Mouse (Mus musculus): ENCODE data around the gene Ltbp4.

Gene Ltbp4

DNA sequence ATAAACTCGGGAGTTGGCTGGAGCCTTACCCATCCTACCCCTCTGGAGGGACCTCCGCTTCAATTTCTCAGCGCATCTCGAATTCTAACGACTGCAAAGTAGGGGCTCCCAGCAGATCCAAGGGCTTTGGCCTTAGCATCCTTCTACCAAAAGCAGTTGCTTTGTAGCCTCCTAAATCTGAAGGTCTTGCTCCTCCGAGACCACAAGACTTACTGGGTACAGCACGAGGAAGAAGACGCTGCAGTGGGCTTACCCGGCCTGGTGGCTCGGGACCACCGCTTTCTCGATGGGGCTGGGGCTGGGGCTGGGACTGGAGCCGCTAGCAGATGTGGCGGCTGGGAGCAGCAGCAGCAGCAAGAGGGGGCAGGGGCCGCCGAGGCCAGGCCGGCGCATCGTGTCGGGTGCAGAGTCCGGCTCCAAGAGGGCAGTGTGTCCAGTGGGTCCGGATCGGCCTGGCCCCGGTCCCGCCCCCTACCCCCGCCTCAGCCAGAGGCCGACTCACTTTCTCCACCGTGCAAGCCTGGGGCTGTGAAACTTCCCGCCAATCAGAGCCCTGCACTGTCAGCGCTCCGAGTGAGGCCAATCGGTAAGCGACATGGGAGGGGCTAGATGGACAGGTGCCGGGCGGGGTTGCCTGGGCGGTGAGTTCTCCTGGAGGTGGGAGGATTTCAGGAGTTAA lies at the start of gene Ltbp4:
Gene Ltbp4, minus strand, starts transcription at position 518 of the 679 bp plus-strand sequence.
- DNase-seq (ENCODE audit: low spot score) = peak; percentile 86

- DNase-seq (ENCODE audit: low spot score) = peak; percentile 78
Measured at GRCm38 (mm10) chr7:27384731-27385130, 47.2 kb upstream of the Ltbp4 start.

DNA sequence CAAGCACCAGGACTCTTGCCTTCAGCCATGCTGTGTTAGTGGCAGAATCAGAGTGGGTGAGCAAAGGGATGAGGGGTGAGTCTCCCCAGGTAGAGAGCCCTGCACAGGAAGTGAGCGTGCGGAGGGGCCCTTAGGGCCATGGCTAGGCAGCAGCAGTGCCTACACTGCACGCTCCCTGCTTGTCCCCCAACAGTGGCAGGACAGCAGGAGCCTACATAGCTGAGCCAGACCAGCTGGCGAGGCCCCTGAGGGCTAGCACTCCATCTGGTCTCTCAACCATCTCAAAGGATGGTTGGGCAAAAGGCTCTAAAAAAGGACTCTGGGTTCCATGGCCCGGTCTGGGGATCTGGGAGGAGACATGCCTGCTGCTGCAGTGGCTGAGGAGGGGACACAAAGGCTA lies 46.6 kb upstream of the Ltbp4 start:
- DNase-seq (ENCODE audit: low spot score) = no peak

DNA sequence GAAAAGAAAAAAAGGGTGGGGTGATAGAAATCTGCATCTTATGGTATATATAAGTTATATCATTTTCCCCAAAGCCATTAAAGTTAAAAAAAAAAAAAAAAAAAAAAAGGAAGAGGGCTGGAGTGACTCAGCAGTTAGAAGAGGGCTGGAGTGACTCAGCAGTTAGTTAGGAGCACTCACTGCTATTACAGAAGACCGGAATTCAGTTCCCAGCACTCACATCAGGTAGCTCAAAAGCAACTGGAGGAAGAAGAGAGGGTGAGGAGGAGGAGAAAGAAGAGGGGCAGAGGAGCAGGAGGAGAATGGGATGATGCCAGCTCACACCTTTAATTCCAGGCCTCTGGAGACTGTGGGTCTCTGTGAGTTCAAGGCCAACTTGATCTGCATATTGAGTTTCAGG lies 45.7 kb upstream of the Ltbp4 start:
- no peak for DNase-seq (ENCODE audit: low spot score)

- DNase-seq (ENCODE audit: low spot score) = no peak
Measured at GRCm38 (mm10) chr7:27381560-27381959, 44.1 kb upstream of the Ltbp4 start.

GRCm38 (mm10) chr7:27381009-27381408 lies 43.5 kb upstream of the Ltbp4 start:
- no peak for DNase-seq (ENCODE audit: low spot score)

GRCm38 (mm10) chr7:27379836-27380235 lies 42.3 kb upstream of the Ltbp4 start:
- no peak for DNase-seq (ENCODE audit: low spot score)

DNA sequence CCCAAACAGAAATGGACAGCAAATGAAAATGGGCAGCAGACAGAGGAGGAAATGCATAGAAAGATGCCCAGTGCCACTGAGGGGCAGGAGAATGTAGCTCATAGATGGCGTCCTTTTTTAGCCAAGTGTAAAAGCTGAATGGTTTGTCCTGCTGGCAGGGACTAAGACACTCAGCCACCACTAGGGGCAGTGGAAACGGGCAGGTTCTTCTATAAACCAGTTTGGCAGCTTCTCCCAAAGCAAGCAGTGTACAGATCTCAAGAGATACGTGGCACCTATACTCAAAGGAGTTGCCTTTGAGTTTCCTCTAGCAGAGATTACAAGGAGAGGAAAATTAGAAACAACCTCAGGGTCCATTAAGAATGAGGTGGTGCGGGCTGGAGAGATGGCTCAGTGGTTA lies 40.9 kb upstream of the Ltbp4 start:
- peak; percentile 69 for DNase-seq (ENCODE audit: low spot score)

DNA sequence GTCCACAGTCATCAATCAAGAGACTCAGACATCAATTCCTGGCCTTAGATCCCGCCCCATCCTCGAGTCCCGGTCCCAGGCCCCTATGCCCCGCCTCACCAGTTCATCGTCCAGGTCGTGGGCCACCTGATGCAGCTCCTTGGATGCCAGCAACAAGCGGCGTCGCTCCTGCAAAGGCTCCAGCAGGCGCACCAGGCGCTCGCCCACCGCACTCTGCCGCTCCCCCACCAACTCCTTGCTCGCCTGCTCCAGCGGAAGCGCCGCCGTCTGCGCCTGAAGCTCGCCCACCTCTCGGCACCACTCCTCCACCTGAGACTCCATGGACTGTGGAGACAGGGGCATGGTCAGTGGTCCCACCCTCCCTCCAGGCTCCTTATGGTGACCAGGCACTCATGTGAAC lies 37.8 kb upstream of the Ltbp4 start:
- DNase-seq (ENCODE audit: low spot score) = no peak

DNA sequence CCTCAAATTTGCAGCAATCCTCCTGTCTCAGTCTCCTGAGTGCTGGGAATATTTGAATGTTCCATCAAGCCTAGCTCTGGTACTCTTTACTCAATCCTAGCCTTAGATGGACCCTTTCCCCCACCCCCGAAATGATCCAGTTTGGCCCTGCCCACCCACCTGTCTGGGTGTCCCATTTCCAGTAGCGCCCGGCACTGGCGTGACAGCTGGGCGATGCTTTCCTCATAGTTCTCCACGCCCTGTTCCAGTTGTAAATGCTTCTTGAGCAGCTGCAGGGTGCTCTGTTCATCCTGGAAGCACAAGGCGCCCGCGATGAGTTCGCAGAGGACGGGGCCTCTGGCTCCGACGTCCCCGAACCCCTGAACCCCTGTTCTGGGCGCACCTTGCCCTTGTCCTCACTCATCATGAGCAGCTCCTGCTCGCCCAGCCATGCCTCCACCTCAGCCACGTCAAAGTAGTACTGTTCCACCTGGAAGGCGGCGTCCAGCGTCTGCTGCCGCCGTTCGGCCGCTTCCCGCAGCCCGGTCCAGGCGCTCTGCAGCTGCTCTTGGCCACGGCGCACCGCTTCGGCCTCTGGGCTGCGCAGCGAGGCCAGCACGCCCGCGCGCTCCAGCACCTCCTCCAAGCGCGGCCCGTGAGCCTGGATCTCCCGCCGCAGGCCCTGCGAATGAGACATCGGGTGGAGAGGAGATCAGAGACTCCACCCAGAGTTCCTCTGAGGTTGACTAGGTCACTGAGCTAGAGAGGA lies 34.4 kb upstream of the Ltbp4 start:
- no peak for DNase-seq (ENCODE audit: low spot score)

DNA sequence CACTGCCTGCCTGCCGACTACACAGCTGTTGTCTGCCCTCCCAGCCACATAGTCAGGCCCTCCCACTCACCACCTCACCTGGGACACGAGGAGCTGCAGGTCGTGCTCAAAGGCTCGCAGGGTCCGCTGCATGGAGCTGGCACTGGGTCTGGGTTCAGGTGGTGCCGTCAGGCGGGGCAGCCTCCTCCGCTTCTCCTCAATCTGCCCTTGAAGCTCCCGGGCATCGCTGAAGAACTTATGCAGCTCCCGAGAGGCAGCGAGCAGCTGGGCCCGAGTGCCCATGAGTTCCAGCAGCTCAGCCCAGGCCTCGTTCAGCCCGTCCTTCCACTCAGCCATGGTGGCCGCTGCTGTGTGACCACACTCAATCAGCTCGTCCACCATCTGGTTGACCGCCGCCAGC lies 31.6 kb upstream of the Ltbp4 start:
- DNase-seq (ENCODE audit: low spot score) = no peak

DNA sequence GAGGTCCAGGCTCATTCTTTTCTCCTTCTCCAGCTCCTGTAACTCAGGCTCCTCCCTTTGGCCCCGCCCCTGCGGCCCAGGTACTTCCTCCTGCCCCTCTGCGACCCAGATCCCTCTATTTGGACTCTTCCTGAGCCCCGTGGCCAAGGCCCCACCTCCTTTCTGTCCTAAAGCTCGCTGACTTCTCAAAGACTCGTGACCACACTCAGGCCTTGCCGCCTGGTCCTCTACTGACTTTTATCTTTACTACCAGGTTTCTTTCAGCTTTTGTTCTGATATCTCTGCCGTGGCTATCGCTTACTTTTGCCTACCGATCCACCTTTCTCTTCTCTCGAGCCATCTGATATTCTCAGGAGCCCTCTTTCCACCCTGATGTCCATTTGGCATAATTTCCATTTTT lies 30.5 kb upstream of the Ltbp4 start:
- DNase-seq (ENCODE audit: low spot score) = no peak

DNA sequence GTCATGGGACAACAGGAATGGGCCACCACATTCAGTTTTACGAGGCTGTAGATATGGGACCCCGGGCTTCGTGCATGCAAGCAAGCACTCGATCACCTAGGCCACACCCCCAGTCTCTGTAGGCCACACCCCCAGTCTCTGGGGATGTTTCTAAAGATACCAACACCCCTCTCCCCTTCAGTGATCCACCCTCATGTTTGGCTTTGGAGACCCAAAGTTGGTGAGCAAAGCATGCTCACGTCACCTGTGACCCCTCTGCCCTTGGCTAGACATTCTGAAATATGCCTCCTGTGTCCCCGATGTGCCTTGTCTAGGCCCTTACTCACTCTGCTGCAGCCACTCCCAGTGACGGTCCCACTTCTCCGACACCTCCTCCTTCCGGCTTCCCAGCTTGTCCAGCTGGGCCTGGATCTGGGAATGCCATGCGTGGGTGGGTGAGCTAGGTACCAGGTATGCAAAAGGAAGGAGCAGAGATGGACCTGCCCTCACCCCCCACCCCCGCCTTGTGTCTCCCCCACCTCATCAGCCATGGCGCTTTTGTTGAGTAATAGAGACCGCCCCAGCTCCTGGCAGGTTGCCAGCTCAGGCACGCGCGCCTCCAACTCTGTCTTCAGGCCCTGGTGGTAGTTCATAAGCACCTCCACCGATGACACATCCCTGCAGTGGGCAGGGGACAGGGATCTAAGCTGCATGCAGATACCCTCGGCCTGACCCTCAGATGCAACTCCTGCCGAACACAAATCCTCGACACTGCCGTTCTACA lies 28.8 kb upstream of the Ltbp4 start:
- DNase-seq (ENCODE audit: low spot score) = no peak

DNA sequence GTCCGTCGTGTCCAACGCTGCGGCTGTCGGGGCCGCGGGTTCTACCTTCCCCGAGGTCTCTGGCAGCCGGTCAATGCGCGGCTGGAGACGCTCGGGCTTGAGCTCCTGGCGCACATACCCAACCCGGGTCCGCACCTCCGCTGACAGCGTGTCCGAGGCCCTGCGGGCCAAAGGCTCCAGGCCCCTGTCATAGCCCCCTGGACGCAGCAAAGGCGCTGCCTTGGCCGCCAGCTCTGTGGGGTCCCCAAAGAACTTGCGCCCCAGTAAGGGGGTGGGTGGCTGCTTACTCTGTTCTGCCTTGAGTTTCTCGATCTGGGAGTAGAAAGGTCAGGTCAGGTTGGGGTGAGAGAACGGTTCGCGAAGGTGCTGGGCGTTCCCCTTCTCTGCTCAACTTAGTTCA lies 26.9 kb upstream of the Ltbp4 start:
- DNase-seq (ENCODE audit: low spot score) = no peak

DNA sequence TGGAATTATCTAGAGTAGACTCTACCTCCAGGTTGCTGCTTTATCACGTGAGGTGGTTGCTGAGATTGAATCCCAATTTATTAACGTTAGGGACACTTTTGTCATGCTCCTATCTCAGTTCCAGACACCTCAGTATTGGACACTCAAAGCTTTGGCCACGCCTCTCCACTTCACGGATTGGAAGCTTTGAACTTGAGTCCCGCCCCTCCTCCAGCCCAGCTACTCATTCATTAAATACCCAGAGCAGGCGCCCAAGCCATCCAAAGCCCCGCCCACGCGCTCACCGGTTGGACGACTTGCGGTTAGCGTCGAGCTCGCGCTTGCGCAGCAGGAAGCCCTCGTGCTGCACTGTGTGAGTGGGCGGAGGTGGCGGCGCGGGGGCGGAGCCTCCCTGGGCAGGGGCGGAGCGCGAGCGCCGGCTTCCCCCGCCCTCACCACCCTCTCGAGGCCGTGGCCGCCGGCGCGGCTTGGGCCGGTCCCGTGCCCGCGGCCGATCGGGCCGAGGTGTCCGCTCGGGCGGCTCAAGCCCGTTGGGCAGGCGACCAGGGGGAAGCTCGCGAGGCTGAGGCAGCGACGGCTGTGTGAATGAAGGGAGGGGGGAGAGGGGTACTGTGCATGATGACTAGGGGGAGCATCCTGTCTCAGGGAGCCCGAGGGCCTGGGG lies 23.9 kb upstream of the Ltbp4 start:
- DNase-seq (ENCODE audit: low spot score) = peak; percentile 100

GRCm38 (mm10) chr7:27360749-27361148 lies 23.3 kb upstream of the Ltbp4 start:
- DNase-seq (ENCODE audit: low spot score) = no peak

DNA sequence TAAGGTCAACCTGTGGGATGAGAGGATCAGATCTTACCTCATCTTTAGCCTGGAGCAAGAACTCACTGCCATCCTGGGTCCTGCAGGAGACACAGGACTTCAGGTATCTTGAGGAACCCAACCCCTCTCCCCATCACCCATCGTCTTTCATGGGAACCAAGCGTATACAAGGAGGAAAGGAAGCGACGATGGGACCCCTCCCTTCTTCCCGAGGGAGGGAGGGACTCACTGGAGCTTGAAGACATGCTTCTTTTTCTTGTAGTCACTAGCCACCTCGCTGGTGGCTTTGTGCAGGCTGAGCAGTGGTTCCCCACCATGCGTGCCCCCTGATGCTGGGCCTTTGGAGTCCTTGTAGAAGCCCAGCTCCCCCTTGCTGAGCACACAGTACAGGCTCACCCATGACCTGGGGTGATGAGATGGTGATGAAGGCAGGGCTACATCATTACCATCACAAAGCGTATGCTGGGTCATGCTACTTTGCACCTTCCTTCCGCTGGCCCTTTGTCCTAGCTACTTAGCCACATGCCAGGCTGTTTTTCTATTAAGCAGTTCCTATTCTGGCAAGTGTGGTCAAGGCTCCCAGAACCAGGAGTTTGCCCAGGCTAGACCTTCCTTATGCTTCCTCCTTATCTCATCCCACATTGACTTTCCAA lies 22.3 kb upstream of the Ltbp4 start:
- no peak for DNase-seq (ENCODE audit: low spot score)

GRCm38 (mm10) chr7:27359162-27359561 lies 21.7 kb upstream of the Ltbp4 start:
- DNase-seq (ENCODE audit: low spot score) = no peak

DNA sequence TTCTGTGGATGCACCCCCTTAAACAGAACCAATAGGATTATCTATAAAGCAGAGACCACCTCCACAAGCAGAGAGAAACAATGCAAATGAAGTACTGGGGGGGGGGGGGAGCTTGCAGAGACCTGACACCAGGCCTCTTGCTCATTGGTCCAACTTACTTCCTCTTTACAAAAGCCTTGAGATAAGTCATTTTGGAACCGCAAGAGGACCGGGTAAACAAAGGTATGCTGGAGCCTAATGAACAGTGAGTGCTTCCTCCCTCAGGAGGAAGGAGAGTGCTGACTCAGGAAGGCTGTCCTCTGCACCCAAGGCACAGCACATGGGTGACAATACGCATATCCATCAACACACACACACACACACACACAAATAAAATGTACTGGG lies 20.1 kb upstream of the Ltbp4 start:
- DNase-seq (ENCODE audit: low spot score) = no peak

DNA sequence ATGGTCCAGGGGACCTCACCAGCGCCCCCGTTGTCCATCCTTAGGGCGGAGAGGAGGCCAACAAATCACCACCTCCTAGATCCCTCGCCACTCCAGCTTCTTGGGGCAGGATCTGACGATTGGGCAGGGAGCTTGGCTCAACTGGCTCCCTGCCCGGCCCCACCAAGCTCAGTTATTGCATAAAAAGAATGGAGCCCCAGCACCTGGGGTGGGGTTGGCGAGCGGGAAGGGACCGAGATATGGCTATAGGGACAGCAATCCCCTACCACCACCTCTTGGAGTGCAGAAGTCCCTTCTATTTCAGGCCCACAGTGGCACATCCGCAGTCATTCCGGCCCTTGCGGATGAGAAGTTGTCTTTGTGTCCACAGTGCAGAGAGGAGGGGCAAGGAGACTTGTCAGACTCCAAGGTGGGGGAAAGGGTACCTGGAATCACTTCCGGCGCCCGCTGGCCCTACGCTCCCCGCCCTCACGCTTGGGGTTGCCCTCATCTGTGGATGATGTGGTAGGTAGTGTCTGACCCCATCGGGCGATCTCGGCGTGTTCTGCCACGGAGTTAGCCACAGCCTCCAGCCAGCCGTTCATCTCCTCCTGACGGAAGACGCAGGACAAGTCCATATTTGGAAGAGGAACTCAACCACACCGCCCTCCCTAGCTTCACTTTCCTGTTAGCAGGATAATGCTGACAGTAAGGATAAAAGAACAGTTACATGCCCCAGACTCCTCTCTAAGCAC lies 19.5 kb upstream of the Ltbp4 start, which contains the start of gene Gm20479:
Gene Gm20479, minus strand, starts transcription at position 559 of the 734 bp plus-strand sequence.
- DNase-seq (ENCODE audit: low spot score) = no peak

GRCm38 (mm10) chr7:27356248-27356647 lies 18.8 kb upstream of the Ltbp4 start:
- no peak for DNase-seq (ENCODE audit: low spot score)
